Mouse (Mus musculus) cerebellum, adult 9-11 months (tissue): Measurements from ENCODE around the gene Tuba3a.
"Not testable (repeated sequence)": the region's sequence is repeated elsewhere in the genome, so short reads cannot be mapped to it uniquely, and the experiment has no call there.

Experiments used
- DNase-seq: peaks from one replicate; pipeline ENCODE4 v3.0.0; 2022

The Tuba3a gene

GRCm38 (mm10) chr6:125305465-125305864 is 19.6 kb upstream of the Tuba3a start:
- no peak for DNase-seq

- not testable (repeated sequence) for DNase-seq
Measured at GRCm38 (mm10) chr6:125304408-125304807, 18.6 kb upstream of the Tuba3a start.

GRCm38 (mm10) chr6:125303242-125303641 is 17.4 kb upstream of the Tuba3a start:
- no peak for DNase-seq

GRCm38 (mm10) chr6:125302231-125302982 is 16.6 kb upstream of the Tuba3a start:
- DNase-seq = no peak

- DNase-seq = no peak
Measured at GRCm38 (mm10) chr6:125300982-125301381, 15.1 kb upstream of the Tuba3a start.

- no peak for DNase-seq
Measured at GRCm38 (mm10) chr6:125297149-125297820, 11.4 kb upstream of the Tuba3a start.

- no peak for DNase-seq
Measured at GRCm38 (mm10) chr6:125294049-125294448, 8.2 kb upstream of the Tuba3a start.

GRCm38 (mm10) chr6:125292256-125292655 is 6.4 kb upstream of the Tuba3a start:
- DNase-seq = no peak

- no peak for DNase-seq
Measured at GRCm38 (mm10) chr6:125291329-125291728, 5.5 kb upstream of the Tuba3a start.

- no peak for DNase-seq
Measured at GRCm38 (mm10) chr6:125288730-125289129, 2.9 kb upstream of the Tuba3a start.

- no peak for DNase-seq
Measured at GRCm38 (mm10) chr6:125286944-125287343, 1.1 kb upstream of the Tuba3a start.

GRCm38 (mm10) chr6:125284751-125285150 is 1.1 kb downstream of the Tuba3a start:
- DNase-seq = no peak

- no peak for DNase-seq
Measured at GRCm38 (mm10) chr6:125284250-125284649, 1.6 kb downstream of the Tuba3a start.

- not testable (repeated sequence) for DNase-seq
Measured at GRCm38 (mm10) chr6:125282721-125283120, 3.1 kb downstream of the Tuba3a start.

GRCm38 (mm10) chr6:125279729-125280128 is 6.1 kb downstream of the Tuba3a start:
- no peak for DNase-seq

GRCm38 (mm10) chr6:125274841-125275563 is 10.8 kb downstream of the Tuba3a start:
- no peak for DNase-seq

- no peak for DNase-seq
Measured at GRCm38 (mm10) chr6:125272228-125272785, 13.5 kb downstream of the Tuba3a start.

GRCm38 (mm10) chr6:125271455-125272227 is 14.2 kb downstream of the Tuba3a start:
- DNase-seq = peak; percentile 95

- DNase-seq = no peak
Measured at GRCm38 (mm10) chr6:125268799-125269198, 17.0 kb downstream of the Tuba3a start.

GRCm38 (mm10) chr6:125267469-125267868 is 18.4 kb downstream of the Tuba3a start:
- DNase-seq = no peak

GRCm38 (mm10) chr6:125266600-125266999 is 19.2 kb downstream of the Tuba3a start:
- not testable (repeated sequence) for DNase-seq

- DNase-seq = no peak
Measured at GRCm38 (mm10) chr6:125266091-125266490, 19.8 kb downstream of the Tuba3a start.

GRCm38 (mm10) chr6:125265239-125265638 is 20.6 kb downstream of the Tuba3a start:
- DNase-seq = no peak
